ENCODE assay signal across 8 mouse cellular contexts in genomic region chr2:28639794-28640193, GRCm38 (mm10). TPM values are rescaled to one million over a fixed set of nuclear protein-coding genes. Genes with fewer than 3 reads are reported as not detected.
DNase-seq lines count a peak whose midpoint lies in the region; ATAC-seq and TF ChIP-seq lines count a peak whose summit lies in the region.

No protein-coding gene starts in this region.

- no peak for TF ChIP-seq POLR2A in bone marrow, adult 2 months (IDR thresholded peaks at IDR 0.05; ENCODE audit: borderline replicate concordance, control insufficient read depth, low read depth, low read length)

- H3K27me3 ChIP-seq in forebrain, postnatal 0 days (ENCODE audit: insufficient read depth, low read length): no peaks in the 10 kb centered on the region
- H3K27me3 ChIP-seq in forebrain, embryonic 12.5 days: no peaks in the 10 kb centered on the region
- no peaks in the 10 kb centered on the region for H3K27me3 ChIP-seq in limb, embryonic 11.5 days (ENCODE audit: control insufficient read depth, insufficient read depth, low read length)
- H3K27me3 ChIP-seq in limb, embryonic 10.5 days (ENCODE audit: low read depth, poor library complexity, severe bottlenecking): peaks cover 12% of the 10 kb centered on the region; the same call in 1 of the 2 replicates
- 0 out of 2 replicates have a peak, but pooled peaks cover 5% of the 10 kb centered on the region for H3K27me3 ChIP-seq in liver, embryonic 12.5 days (replicated peaks)

- 0 out of 2 replicates have a peak, but pooled peaks cover 9% of the 10 kb centered on the region for H3K4me1 ChIP-seq in forebrain, postnatal 0 days (ENCODE audit: insufficient read depth)
- H3K4me1 ChIP-seq in forebrain, embryonic 12.5 days: peaks cover 30% of the 10 kb centered on the region
- peaks cover 7% of the 10 kb centered on the region for H3K4me1 ChIP-seq in limb, embryonic 11.5 days (ENCODE audit: control insufficient read depth, insufficient read depth, low read length)
- H3K4me1 ChIP-seq in limb, embryonic 10.5 days: peaks cover 38% of the 10 kb centered on the region
- H3K4me1 ChIP-seq in bone marrow, adult 2 months (ENCODE audit: control insufficient read depth, insufficient read depth, low read length): peaks cover 2% of the 10 kb centered on the region; the same call in 1 of the 2 replicates
- H3K4me1 ChIP-seq in liver, embryonic 12.5 days: peaks cover 46% of the 10 kb centered on the region

- DNase-seq in forebrain, postnatal 0 days: no peak
- DNase-seq in limb, embryonic 11.5 days (ENCODE audit: low spot score): peak; percentile 34
- DNase-seq in limb, embryonic 10.5 days (ENCODE audit: low spot score): no peak
- DNase-seq in testis, postnatal 14 days (ENCODE audit: low spot score): peak; percentile 70
- no peak for DNase-seq in right cerebral cortex, postnatal 25 days

- no peak overlapping the region for H3K27ac ChIP-seq in forebrain, postnatal 0 days (ENCODE audit: low read depth, low read length)
- H3K27ac ChIP-seq in forebrain, embryonic 12.5 days: no peak overlapping the region
- H3K27ac ChIP-seq in limb, embryonic 11.5 days (replicated peaks; ENCODE audit: low read depth, low read length): no peak overlapping the region
- H3K27ac ChIP-seq in limb, embryonic 10.5 days: no peak overlapping the region
- H3K27ac ChIP-seq in bone marrow, adult 2 months (ENCODE audit: control insufficient read depth, insufficient read depth, low read depth, low read length, poor library complexity): no peak overlapping the region
- H3K27ac ChIP-seq in liver, embryonic 12.5 days: peak overlapping the region; percentile 90

- H3K4me3 ChIP-seq in forebrain, postnatal 0 days (ENCODE audit: low read depth, low read length): no peak overlapping the region
- H3K4me3 ChIP-seq in forebrain, embryonic 12.5 days (replicated peaks): no peak overlapping the region
- no peak overlapping the region for H3K4me3 ChIP-seq in limb, embryonic 11.5 days (ENCODE audit: low read depth, low read length)
- no peak overlapping the region for H3K4me3 ChIP-seq in limb, embryonic 10.5 days
- H3K4me3 ChIP-seq in bone marrow, adult 2 months (replicated peaks; ENCODE audit: control insufficient read depth, low read depth, low read length): no peak overlapping the region
- H3K4me3 ChIP-seq in liver, embryonic 12.5 days: no peak overlapping the region

- H3K4me2 ChIP-seq in forebrain, postnatal 0 days (ENCODE audit: low read depth): no peak overlapping the region
- H3K4me2 ChIP-seq in forebrain, embryonic 12.5 days: no peak overlapping the region
- no peak overlapping the region for H3K4me2 ChIP-seq in limb, embryonic 11.5 days (ENCODE audit: low read depth, severe bottlenecking)
- peak overlapping the region; percentile 91 for H3K4me2 ChIP-seq in liver, embryonic 12.5 days

- peak; percentile 39 for TF ChIP-seq CTCF in forebrain, postnatal 0 days (IDR thresholded peaks at IDR 0.05; ENCODE audit: low read depth)
- peak; percentile 51 for TF ChIP-seq CTCF in bone marrow, adult 2 months (IDR thresholded peaks at IDR 0.05; ENCODE audit: control insufficient read depth, insufficient read depth, low read length)

- H3K9me3 ChIP-seq in forebrain, postnatal 0 days (ENCODE audit: low read length): no peaks in the 10 kb centered on the region
- no peaks in the 10 kb centered on the region for H3K9me3 ChIP-seq in forebrain, embryonic 12.5 days
- no peaks in the 10 kb centered on the region for H3K9me3 ChIP-seq in limb, embryonic 11.5 days (ENCODE audit: control insufficient read depth, low read length)
- H3K9me3 ChIP-seq in limb, embryonic 10.5 days (replicated peaks): no peaks in the 10 kb centered on the region
- H3K9me3 ChIP-seq in liver, embryonic 12.5 days (replicated peaks): no peaks in the 10 kb centered on the region

- WGBS in forebrain, postnatal 0 days: 60% methylated on average over 7 of the region's 7 CpGs
- 51% methylated on average over 7 of the region's 7 CpGs for WGBS in forebrain, embryonic 12.5 days
- 58% methylated on average over 7 of the region's 7 CpGs for WGBS in limb, embryonic 11.5 days
- WGBS in limb, embryonic 10.5 days: 56% methylated on average over 7 of the region's 7 CpGs
- 71% methylated on average over 7 of the region's 7 CpGs for WGBS in bone marrow, adult 2 months
- 56% methylated on average over 7 of the region's 7 CpGs for WGBS in liver, embryonic 12.5 days (ENCODE audit: insufficient replicate concordance)

- ATAC-seq in forebrain, postnatal 0 days: no peak
- no peak for ATAC-seq in forebrain, embryonic 12.5 days (ENCODE audit: low FRiP score)
- ATAC-seq in limb, embryonic 11.5 days (ENCODE audit: insufficient number of reproducible peaks, low FRiP score, low TSS enrichment, low read depth): no peak
- no peak for ATAC-seq in liver, embryonic 12.5 days

- no peaks in the 10 kb centered on the region for H3K36me3 ChIP-seq in forebrain, postnatal 0 days (ENCODE audit: insufficient read depth)
- H3K36me3 ChIP-seq in forebrain, embryonic 12.5 days (replicated peaks): no peaks in the 10 kb centered on the region
- no peaks in the 10 kb centered on the region for H3K36me3 ChIP-seq in limb, embryonic 11.5 days (ENCODE audit: control insufficient read depth, insufficient read depth, low read length)
- no peaks in the 10 kb centered on the region for H3K36me3 ChIP-seq in limb, embryonic 10.5 days
- no peaks in the 10 kb centered on the region for H3K36me3 ChIP-seq in liver, embryonic 12.5 days

- H3K9ac ChIP-seq in forebrain, postnatal 0 days: no peak overlapping the region
- H3K9ac ChIP-seq in forebrain, embryonic 12.5 days: no peak overlapping the region
- H3K9ac ChIP-seq in limb, embryonic 11.5 days (ENCODE audit: low read length): no peak overlapping the region
- 0 out of 2 replicates have a peak overlapping the region, but pooled peaks have one; percentile 93 for H3K9ac ChIP-seq in liver, embryonic 12.5 days

RNA-seq across cellular contexts. Expression of gene Tsc1, which starts 1.2 kb away (rescaled TPM):
- total RNA-seq in forebrain, postnatal 0 days (2014; rRNA removed): 35.4 and 43.4 TPM in 2 replicates
- 7.7 and 16.8 TPM in 2 replicates for polyA plus RNA-seq in forebrain, postnatal 0 days (2015; fragmentation: Nextera tagmentation; extraction: Ambion mirVana)
- 27.7 and 31.7 TPM in 2 replicates for polyA plus RNA-seq in forebrain, embryonic 12.5 days (2016; fragmentation: Nextera tagmentation; extraction: Ambion mirVana)
- 23.2 and 23.6 TPM in 2 replicates for polyA plus RNA-seq in limb, embryonic 11.5 days (2014; fragmentation: Nextera tagmentation; extraction: Ambion mirVana)
- polyA plus RNA-seq in limb, embryonic 10.5 days (2016; fragmentation: Nextera tagmentation; extraction: Ambion mirVana): 24.2 and 26.9 TPM in 2 replicates
- 9.4 and 12.5 TPM in 2 replicates for polyA plus RNA-seq in bone marrow, adult 2 months (2011; ENCODE audit: insufficient read depth, insufficient read length, low replicate concordance, missing spikeins)
- polyA plus RNA-seq in liver, embryonic 12.5 days (2016; fragmentation: Nextera tagmentation; extraction: Ambion mirVana): 12.5 and 13.6 TPM in 2 replicates

RNA-seq across cellular contexts. Expression of gene Gfi1b, which starts 18.0 kb away (rescaled TPM):
- total RNA-seq in forebrain, postnatal 0 days (2014; rRNA removed): not detected in 2 replicates
- polyA plus RNA-seq in forebrain, postnatal 0 days (2015; fragmentation: Nextera tagmentation; extraction: Ambion mirVana): not detected in 2 replicates
- 0.77 and 2.0 TPM in 2 replicates for polyA plus RNA-seq in forebrain, embryonic 12.5 days (2016; fragmentation: Nextera tagmentation; extraction: Ambion mirVana)
- 0.77 and 2.2 TPM in 2 replicates for polyA plus RNA-seq in limb, embryonic 11.5 days (2014; fragmentation: Nextera tagmentation; extraction: Ambion mirVana)
- 3.5 and 4.2 TPM in 2 replicates for polyA plus RNA-seq in limb, embryonic 10.5 days (2016; fragmentation: Nextera tagmentation; extraction: Ambion mirVana)
- polyA plus RNA-seq in bone marrow, adult 2 months (2011; ENCODE audit: insufficient read depth, insufficient read length, low replicate concordance, missing spikeins): 62.0 and 66.9 TPM in 2 replicates
- 117 and 121 TPM in 2 replicates for polyA plus RNA-seq in liver, embryonic 12.5 days (2016; fragmentation: Nextera tagmentation; extraction: Ambion mirVana)

RNA-seq across cellular contexts. Expression of gene Gtf3c5, which starts 56.2 kb away (rescaled TPM):
- 26.9 and 33.3 TPM in 2 replicates for total RNA-seq in forebrain, postnatal 0 days (2014; rRNA removed)
- polyA plus RNA-seq in forebrain, postnatal 0 days (2015; fragmentation: Nextera tagmentation; extraction: Ambion mirVana): 20.0 and 32.7 TPM in 2 replicates
- polyA plus RNA-seq in forebrain, embryonic 12.5 days (2016; fragmentation: Nextera tagmentation; extraction: Ambion mirVana): 46.9 and 50.9 TPM in 2 replicates
- 48.6 and 48.9 TPM in 2 replicates for polyA plus RNA-seq in limb, embryonic 11.5 days (2014; fragmentation: Nextera tagmentation; extraction: Ambion mirVana)
- 69.9 and 71.6 TPM in 2 replicates for polyA plus RNA-seq in limb, embryonic 10.5 days (2016; fragmentation: Nextera tagmentation; extraction: Ambion mirVana)
- polyA plus RNA-seq in bone marrow, adult 2 months (2011; ENCODE audit: insufficient read depth, insufficient read length, low replicate concordance, missing spikeins): 14.5 and 14.7 TPM in 2 replicates
- 24.9 and 26.3 TPM in 2 replicates for polyA plus RNA-seq in liver, embryonic 12.5 days (2016; fragmentation: Nextera tagmentation; extraction: Ambion mirVana)

RNA-seq across cellular contexts. Expression of gene Spaca9, which starts 59.7 kb away (rescaled TPM):
- total RNA-seq in forebrain, postnatal 0 days (2014; rRNA removed): not detected in 2 replicates
- 3.1 and 3.6 TPM in 2 replicates for polyA plus RNA-seq in forebrain, postnatal 0 days (2015; fragmentation: Nextera tagmentation; extraction: Ambion mirVana)
- 1.5 and 1.7 TPM in 2 replicates for polyA plus RNA-seq in forebrain, embryonic 12.5 days (2016; fragmentation: Nextera tagmentation; extraction: Ambion mirVana)
- polyA plus RNA-seq in limb, embryonic 11.5 days (2014; fragmentation: Nextera tagmentation; extraction: Ambion mirVana): 1.7 and 2.0 TPM in 2 replicates
- 2.5 and 2.8 TPM in 2 replicates for polyA plus RNA-seq in limb, embryonic 10.5 days (2016; fragmentation: Nextera tagmentation; extraction: Ambion mirVana)
- 2.5 TPM in 1 of 2 replicates, not detected in the other for polyA plus RNA-seq in bone marrow, adult 2 months (2011; ENCODE audit: insufficient read depth, insufficient read length, low replicate concordance, missing spikeins)
- polyA plus RNA-seq in liver, embryonic 12.5 days (2016; fragmentation: Nextera tagmentation; extraction: Ambion mirVana): 1.9 and 2.6 TPM in 2 replicates

Comparison
In these comparisons a context has a peak if more than half of its experiments do, and no peak if none do; other contexts are left out.
1. DNase-seq: peak in limb, embryonic 11.5 days (single experiment) and testis, postnatal 14 days (single experiment); none in forebrain, postnatal 0 days (single experiment), limb, embryonic 10.5 days (single experiment) and right cerebral cortex, postnatal 25 days (single experiment).
2. RNA of gene Gfi1b, which starts 18.0 kb away (polyA plus RNA-seq): 117 to 121 TPM in liver, embryonic 12.5 days and 62.0 to 66.9 TPM in bone marrow, adult 2 months; 3.5 to 4.2 TPM in limb, embryonic 10.5 days, 0.77 to 2.2 TPM in limb, embryonic 11.5 days, 0.77 to 2.0 TPM in forebrain, embryonic 12.5 days and not detected in forebrain, postnatal 0 days; every median in the first group is over 10 times any median in the second.